Mouse (Mus musculus) kidney, adult 18-20 months (tissue): Measurements from ENCODE around the gene Nit1.

Source experiments
- DNase-seq: peaks from one replicate; pipeline ENCODE4 v3.0.0; 2021

The Nit1 gene

DNA sequence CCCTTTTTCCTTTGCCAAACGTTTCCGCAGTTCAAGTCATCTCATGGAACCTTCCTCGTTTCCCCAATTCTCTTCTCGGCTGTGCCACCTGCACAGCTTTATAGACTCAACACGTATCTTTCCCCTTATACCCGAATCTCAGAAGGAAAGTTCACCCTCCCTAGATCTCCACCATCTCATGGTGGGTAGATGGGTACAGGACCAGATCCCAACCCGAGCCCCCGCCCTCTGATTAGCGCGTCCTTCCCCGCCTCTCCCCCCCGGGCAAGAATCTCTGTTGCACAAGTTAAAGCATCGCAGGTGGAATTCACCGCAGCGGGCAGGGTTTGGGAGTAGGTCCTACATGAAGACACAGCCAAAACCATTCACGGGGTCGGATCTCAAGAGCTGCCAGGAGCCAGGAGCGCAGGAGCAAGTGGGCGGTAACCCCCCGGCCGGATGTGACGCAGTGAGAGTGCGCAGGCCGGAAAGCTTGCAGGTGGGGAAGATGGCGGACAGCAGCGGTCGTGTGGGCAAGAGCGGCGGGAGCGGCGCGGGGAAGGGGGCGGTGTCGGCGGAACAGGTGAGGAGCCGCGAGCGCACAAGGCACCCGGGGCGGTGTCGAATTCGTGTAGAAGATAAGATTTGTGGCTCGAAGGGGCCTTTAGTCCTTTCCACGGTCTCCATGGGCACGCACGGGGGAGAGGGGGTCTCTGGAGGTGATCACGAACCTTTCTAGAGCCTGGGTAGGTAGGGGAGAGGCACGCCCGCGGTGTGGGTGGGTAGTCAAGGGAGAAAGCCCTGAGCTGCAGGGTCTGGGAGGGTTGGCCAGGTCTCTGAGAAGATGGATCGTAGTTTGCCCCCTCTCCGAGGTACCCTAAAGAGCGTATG lies at the start of gene Nit1, which contains the start of gene Pfdn2:
Nit1 (minus strand) TSS at position 422 of the 870 bp plus-strand sequence.
Pfdn2 (plus strand) TSS at position 446 of the 870 bp plus-strand sequence.
- DNase-seq, result peak; percentile 91

DNA sequence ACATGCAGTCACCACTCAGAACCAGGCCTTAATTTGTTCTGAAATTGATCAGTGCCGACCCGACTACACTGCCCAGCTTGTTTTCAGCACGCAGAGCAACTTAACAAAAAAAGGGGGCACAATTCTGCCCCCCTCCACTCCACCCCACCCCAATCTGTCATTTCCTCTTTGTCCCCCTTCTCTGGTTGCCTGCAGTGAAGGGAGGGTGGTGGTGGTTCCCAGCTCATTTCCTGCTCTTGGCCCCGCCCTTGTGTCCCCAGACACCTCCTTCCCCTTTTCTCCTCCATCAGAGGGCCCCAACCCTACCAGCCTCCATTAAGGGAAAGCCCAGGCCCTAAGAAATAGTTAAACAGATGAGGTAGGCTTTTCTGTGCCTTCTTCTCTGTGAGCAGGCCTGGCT lies 44.7 kb upstream of the Nit1 start:
- no peak for DNase-seq

DNA sequence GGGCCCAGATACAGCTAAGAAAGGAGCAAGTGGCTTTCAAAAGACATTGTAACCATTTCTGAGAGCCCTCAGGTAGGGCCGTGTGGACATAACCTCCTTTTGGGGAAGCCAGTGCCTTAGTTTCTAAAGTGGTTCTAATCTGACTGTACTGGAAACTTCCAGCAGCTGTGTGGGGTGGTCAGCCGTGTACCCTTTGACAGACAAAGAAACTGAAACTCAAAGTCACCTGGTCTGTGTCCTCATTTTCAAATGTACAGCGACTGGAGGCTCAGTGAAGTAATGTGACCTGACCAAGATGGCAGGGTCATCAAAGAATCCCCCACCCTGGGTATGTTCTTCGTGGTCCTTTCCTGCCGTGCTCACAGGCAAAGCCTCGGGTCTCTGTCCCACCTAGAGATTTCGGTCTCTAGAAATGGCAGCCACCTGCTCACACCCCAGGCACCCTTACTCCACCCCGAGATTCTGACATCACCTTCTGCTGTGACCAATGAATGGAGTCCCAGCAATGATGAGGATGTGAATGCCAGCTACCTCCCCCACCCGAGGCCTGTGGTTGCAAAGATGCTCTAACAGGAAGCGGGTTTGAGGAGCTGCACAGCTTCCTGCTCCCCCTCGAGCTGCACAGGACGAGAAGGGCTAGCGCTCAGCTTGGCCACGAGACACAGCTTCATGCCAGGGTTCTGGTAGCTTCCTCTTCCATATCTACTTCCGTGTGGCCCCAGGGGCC lies 43.1 kb upstream of the Nit1 start, which contains the start of gene Arhgap30:
Arhgap30 (plus strand) TSS at position 579 of the 727 bp plus-strand sequence.
- DNase-seq, result no peak

DNA sequence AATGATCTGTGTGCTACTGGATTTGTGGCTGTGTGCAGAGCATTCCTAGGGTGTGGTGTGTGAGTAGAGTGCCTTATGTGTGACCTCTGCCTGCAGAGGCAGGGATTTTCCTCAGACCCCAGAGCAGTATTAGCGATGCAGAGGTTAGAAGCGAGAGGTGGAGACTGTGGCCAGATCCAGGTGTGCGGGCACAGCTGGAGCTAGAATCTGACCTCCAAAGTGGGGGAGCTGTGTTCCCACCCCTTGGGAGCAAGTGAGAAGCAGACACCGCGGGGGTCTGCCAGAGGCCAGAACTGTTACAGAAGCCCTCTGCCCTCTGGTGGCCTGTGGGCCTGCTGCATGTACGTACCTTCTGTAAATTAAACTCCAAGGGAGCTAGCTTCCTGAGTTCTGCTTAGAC lies 41.7 kb upstream of the Nit1 start:
- DNase-seq, result no peak

DNA sequence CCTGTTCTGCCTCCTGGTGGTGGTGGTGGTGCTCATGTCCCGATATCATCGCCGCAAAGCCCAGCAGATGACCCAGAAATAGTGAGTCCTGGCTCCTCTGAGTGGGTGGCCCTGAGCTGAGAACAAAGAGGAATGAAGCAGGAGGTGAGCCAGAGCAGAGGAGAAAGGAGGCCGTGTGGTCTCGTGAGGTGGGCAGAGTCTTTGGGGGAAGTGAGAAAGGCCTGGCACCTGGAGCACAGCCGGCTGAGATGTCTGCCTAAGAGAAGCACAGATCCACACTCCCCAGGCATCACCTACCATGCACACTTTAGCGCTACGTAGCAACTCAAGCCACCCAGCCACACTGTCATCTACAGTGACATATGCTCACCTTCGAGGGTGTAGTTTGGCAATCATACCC lies 39.7 kb upstream of the Nit1 start:
- no peak for DNase-seq

DNA sequence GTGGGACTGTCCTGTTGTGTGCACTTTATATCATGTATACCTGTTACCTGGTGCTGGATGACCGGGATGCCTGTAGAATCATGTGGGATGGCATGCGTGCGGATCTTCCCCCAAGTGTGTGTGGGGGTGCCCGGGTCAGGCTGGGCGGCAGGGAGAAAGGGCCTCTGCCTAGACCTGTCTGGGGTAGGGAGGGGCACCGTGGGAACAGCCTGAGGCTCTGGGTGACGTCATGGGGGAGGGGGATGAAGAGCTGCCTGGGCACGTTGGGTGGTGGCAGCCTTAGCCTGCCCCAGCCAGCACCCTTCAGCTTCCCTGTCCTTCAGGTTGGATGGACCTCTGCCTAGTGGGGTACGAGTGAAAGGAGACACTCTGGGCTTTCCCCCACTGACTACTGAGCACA lies 38.9 kb upstream of the Nit1 start:
- no peak for DNase-seq

DNA sequence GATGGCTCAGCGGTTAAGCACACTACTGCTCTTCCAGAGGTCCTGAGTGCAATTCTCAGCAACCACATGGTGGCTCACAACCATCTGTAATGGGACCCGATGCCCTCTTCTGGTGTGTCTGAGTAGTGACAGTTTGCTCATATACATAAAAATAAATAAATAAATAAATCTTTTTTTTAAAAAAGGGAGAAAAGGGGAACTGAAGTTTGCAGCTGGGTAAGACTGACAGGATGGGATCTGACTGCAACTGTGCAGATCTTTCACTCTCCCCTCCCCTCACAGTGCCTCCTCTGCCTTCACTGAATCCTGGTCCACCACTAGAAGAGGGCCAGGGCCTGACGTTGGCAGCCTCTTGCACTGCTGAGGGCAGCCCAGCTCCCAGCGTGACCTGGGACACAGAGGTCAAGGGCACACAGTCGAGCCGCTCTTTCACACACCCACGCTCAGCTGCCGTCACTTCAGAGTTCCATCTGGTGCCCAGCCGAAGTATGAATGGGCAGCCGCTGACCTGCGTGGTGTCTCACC lies 36.7 kb upstream of the Nit1 start:
- no peak for DNase-seq

DNA sequence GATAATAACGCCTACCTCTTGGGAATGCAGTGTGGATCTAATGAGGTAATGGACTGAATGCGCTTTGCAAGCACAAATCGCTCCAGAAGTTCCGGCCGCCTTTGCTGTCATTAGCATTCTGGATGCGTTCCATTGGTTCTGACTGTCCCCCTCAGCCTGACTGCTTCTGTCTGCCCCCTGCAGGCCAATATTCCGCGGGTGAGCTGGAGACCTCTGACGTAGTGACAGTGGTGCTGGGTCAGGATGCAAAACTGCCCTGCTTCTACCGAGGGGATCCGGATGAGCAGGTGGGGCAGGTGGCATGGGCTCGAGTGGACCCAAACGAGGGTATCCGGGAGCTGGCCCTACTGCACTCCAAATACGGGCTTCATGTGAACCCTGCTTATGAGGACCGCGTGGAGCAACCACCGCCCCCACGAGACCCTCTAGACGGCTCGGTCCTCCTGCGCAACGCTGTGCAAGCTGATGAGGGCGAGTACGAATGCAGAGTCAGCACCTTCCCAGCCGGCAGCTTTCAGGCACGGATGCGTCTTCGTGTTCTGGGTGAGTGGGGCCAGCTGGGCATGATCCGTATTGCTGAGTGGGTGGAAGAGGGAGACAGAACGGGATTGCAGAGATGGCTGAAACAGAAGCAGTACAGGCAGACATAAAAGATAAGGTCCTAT lies 34.6 kb upstream of the Nit1 start:
- peak; percentile 80 for DNase-seq

DNA sequence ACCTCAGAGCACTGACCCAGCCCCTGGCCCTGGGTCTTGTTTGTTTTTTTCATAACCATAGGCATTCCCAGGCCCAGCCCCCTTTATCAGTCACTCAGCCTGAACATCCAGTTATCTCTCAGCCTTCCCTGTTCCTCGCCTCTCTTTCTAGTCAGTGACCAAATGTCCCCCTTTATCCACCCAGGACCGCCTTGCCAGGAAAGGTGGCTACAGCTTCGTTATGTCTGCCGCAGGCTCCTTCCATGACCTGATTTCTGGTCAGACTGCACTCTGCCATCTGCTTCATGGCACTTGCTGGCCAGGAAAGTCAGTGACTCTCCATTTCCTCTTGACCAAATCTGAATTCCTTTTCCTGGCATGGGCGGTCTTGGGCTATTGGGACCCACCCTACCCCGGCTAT lies 32.9 kb upstream of the Nit1 start:
- DNase-seq, result no peak

DNA sequence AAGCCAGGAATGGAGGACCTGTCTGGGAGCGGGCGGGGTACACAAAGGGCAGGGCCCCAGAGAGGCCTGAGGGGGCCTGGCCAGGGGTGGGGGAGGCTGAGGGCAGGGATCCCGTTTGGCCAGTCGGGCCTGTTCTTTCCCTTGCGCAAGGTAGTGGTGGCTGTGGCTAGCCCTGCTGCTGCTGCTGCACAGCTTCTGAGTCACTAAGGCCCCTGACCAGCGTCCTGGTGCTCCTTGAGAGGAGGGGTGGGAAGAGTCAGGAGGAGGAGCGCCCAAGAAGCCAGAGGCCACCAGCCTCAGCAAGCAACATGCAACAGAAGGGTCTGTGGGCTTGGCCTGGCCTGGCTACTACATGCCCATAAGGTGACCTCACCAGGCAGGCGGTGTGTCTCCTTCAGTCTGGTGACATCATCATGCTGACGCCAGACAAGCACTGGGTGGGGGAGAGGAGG lies 30.2 kb upstream of the Nit1 start:
- no peak for DNase-seq

DNA sequence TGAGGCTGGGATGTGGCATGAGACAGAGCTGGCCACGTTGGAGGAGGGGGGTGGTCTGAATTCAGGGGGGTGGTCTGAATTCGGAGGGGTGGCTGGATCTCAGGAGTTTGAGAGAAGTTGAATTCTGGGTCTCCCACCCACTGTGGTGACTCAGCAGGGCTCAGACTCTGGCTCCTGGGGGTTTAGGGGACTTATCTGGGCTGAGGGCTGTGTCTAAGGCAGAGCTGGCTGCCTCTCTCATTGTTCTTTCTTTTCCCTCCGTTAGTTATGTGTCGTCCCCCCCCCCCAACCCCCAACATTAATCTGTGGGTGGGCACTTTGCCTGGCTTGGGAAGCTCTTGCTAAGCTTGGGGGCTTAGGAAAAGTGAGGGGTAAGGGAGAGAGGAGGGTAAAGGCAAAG lies 28.5 kb upstream of the Nit1 start:
- no peak for DNase-seq

DNA sequence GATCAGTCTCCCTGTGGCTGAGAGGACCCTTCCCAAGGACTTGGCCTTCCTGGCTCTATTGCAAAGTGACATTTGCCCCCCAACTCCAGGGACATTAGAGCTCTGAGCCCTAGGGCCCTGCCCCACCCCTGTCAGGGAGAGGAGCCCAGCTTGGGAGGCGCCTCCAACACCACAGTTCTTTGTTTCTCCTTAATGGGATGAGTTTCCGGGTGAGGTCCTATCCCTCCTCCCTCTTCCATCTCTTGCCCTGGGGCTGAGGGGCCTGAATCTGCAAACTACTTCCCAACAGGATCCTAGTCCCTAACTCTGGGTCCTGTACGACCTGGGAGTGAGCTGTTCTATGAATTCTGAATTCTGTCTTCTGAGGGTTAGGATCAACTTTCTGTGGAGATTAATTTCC lies 27.4 kb upstream of the Nit1 start:
- no peak for DNase-seq

DNA sequence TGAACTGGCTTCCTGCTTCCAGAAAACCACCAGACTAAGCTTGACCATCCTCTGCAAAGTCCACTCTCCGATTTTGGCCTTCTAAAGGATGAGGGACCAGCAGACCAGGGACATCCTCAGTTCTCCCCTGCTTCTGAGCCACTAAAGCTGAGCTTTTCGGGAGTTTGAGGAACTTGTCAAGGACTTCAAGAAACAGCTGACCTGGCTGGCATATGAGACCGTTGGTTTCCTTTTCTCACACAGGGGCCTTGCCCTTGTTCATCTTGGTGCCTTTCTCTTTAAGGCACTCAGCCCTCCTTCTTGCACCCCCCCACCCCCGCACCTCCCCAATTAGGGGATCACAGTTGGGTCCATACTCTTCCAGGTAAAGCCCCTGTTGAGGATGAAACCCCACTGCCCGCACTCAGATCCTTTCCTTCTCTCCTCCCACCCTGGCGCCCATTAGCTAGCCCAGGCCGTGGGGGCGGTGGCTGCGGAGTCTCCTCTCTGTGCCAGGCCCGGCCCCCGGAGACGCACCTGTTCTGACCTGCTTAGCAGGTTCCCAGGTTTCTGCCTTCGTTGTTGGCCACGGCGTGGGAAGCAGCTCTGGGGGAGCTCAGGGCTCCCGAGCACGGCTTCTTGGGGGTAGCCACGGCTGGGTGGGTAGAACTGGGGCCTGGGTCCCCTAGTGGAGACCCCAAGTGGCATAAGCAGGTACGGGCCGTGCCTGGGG lies 24.6 kb upstream of the Nit1 start, which contains the start of gene Nectin4:
Nectin4 (plus strand) TSS at position 255 of the 712 bp plus-strand sequence.
- peak; percentile 47 for DNase-seq

DNA sequence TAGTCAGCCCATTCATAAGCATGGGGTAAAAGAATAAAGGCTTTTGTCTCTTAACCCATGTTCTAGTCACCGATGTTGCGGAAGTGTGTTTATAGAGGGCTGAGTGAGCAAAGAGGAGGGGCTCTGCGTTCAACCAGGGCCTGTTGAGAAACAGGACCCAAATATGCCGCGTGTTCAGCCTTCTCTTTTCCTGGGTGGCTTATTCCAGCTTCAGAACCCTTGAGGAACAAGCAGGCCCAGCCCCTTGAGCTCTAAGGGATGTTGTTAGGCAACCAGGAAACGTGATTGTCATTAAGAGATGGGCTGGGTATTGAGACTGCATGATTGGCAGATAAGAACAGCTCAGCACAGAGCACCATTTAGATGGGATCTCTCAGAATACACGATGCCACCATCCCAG lies 20.5 kb upstream of the Nit1 start:
- DNase-seq, result no peak

DNA sequence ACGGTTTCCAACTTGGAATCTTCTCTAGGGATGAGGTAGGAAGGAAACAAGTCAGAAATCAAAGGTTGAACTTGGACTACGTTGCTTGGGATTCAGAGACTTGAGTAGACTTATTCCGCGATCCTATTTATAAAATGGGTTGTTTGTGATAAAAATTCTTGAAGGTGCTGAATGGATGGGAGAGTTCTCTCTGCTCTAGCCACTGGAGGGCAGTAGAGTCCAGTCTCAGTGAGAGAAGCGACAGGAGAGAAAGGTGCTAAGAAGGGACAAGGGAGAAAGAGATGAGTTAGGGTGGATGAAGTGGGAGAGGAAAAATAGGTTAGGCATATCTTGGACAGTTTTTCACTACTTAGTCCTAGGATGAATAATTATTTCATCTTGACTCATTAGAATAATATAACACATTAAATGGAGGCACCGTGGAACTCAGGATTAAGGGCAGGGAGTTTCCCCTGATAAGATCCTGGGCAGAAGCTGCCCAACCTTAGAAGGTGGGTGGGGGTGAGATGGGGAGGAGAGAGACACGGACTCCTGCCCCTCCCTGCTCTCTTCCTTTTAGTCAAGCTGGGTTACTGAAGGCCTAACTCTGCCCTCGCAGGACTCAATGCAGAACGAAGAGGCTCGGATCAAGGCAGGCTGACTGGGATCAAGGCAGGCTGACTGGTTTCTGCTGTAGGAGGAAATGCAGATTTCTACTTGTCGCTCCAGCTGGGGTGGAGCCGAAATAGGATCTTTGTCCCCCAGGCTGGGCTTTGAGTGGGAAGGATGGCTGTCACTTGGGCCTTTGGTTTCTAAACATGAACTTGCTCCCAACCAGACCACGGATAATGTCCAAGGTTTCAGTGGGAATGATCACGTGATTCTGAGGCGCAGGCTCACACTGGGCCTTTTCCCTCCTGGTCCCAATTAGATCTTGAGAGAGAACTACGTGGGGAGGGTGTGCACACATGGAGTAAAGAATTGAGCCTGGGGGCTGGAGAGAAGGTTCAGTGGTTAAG lies 16.0 kb upstream of the Nit1 start:
- DNase-seq, result peak; percentile 63

DNA sequence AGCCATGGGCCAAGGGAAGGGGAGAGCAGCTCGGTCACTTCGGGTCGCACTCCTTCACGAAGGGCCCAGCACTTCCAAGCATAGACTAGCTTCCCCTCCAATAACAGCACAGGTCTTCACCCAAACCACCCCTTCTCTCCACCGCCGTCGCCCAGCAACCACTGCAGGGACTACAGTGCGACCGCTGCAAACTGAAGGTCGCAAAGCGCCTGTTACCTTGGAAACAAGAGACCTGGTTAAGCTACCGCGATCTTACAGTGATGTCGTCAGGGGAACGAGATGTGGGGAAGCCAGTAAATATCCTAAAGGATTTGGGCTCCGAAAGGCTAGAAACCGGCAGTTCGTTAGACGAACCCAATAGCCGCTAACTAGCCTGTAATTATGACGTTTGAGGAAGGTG lies 15.2 kb upstream of the Nit1 start, which contains the start of gene Klhdc9:
Klhdc9 (minus strand) TSS at position 143 of the 400 bp plus-strand sequence.
- peak; percentile 80 for DNase-seq

DNA sequence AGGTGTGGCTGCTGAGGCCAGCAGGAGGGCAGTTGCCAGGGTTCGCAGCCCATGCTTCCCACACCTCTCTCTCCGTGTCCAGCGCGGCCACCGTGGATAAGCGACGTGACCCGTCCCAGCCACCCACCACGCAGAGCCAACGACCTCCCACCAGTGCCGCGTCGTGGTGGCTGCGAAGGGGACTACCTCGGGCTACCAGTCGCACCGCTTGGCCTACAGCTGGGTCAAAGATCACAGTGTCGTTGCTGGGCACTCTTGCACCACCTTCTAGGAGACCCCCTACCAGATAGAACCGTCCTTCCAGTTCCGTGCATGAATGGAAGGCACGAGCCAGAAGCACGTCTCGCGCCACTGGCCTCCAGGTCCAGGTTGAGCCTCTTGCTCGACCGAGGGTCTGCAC lies 14.8 kb upstream of the Nit1 start:
- DNase-seq, result peak; percentile 22

DNA sequence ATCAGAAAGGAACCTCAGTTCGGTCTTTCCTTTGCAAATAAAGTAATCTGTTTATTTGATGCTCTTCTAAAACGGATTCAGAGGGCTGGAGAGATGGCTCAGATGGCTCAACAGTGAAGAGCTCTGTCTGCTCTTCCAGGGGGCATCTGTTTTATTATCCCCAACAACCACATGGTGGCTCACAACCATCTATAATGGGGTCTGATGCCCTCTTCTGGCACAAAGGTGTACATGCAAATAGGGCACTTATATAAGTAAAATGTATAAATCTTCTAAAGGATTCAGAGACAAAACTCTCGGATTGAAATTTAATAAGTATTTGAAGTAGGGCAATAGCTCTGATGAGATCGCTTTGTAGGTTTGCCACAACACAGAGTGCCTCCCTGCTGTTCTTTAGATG lies 13.0 kb upstream of the Nit1 start:
- no peak for DNase-seq

DNA sequence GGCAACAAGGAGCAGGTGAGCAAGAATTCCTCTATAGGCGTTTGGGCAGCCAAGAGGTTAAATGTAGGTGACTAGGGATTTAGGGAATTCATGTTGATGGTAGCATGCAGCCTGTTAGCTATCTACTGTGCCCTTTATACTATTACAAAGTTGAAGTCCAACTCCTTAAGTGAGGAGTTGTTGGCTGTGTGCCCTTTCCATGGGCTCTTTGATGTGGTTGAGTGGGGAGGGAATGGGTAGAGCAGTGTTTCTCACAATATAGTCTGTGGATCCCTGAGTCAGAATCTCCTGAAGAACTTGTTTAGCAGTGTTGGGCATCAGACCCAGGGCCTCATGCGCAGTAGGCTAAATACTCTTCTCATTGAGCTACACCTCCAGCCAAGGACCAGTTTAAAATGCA lies 11.4 kb upstream of the Nit1 start:
- no peak for DNase-seq

DNA sequence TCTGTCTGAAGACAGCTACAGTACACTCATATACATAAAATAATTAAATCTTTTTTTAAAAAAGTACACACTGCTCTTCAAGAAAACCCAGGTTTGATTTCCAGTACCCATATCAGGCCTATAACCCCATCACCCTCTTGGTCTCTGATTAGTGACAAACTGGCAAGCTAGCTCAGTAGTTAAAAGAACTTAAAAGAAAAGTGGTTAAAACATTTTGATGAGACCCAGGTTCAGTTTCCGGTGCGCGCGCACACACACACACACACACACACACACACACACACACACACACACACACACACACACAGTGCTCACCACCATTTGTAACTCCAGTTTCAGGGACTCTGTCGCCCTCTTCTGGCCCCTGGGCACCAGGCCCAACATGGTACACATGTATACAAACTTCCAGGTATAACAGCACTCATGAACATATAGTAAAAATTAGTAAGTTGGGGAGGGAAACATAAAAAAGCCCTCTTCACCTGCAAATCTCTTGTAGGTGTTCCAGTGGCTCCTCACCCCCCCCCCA lies 10.4 kb upstream of the Nit1 start:
- no peak for DNase-seq

DNA sequence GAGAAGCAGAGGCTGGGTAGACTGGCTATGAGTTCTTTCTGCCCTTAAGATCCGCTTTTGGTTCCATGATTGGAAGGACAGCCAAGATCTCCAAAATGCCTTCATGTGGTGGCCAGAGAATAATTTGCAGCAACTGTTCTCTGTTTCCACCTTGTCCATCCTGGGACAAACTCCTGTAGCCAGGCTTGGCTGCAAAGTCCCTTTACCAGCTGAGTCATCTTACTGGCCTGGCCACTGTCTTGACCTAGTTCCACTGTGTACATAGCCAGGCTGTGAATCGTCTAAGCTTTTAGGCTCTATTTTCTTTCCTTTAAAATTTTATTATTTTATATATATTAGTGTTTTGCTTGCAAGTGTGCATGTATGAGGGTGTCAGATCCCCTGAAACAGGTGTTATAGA lies 3.8 kb upstream of the Nit1 start:
- DNase-seq, result no peak
